Mouse (Mus musculus) urinary bladder, postnatal 4 days (tissue): Measurements from ENCODE around the gene Rln1.

ENCODE experiments used
- DNase-seq, 2 experiments: peaks; one replicate each; pipeline ENCODE4 v3.0.0; 2021 to 2022; ENCODE audit warnings: low spot score in 2 of 2

Rln1 gene

GRCm38 (mm10) chr19:29296166-29296565, 38.3 kb downstream of the Rln1 start:
- no peak for DNase-seq

GRCm38 (mm10) chr19:29294756-29295155, 39.7 kb downstream of the Rln1 start:
- DNase-seq = no peak

GRCm38 (mm10) chr19:29292546-29292945, 41.9 kb downstream of the Rln1 start:
- DNase-seq = no peak

- DNase-seq = no peak
These were observed 42.9 kb downstream of the Rln1 start for GRCm38 (mm10) chr19:29291532-29291931.

- DNase-seq = no peak
These were observed 46.6 kb downstream of the Rln1 start for GRCm38 (mm10) chr19:29287863-29288262.

DNA sequence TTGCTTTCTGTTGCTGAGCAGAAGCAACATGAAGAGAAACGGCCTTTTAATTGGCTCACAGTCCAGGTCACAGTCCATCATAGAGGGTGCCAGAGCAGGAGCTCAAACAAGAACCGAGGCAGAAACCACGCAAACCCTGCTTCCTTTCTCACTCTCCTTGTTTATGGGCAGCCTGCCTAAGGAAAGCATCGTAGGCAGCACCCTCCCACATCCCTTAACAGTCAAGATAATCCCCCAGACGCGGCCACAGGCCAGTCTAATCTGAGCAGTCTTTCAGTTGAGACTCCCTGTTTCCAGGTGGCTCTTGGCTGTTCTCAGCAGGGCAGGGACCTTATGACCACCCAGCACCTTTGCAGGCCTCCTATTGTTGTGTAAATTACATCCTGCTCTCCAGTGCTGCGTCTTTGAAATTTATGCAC, 49.0 kb downstream of the Rln1 start:
- no peak for DNase-seq
